In genomic region chr9:56924651-56925027, GRCm38 (mm10) we compare ENCODE assay signal across 1 mouse cellular context.
TF ChIP-seq lines count a peak whose summit lies in the region.

No protein-coding gene starts in this region.

TF ChIP-seq in MEL, 35 proteins besides CTCF, POLR2A, EP300 and RAD21 (continued from another document):
- TF ChIP-seq RCOR1 (IDR thresholded peaks at IDR 0.05; ENCODE audit: low read depth, low read length) (peak; percentile 27; the same call in 1 of the 2 replicates), GATA1 (IDR thresholded peaks at IDR 0.05; ENCODE audit: low read depth, low read length) (peak; percentile 66), MEF2A (IDR thresholded peaks at IDR 0.05; ENCODE audit: extremely low read depth, insufficient replicate concordance, low read depth, low read length, poor library complexity, severe bottlenecking) (no peak), SIN3A (IDR thresholded peaks at IDR 0.05; ENCODE audit: low read length) (peak; percentile 71), MXI1 (IDR thresholded peaks at IDR 0.05; ENCODE audit: low read depth, low read length) (peak; percentile 79; the same call in 1 of the 2 replicates), ETS1 (IDR thresholded peaks at IDR 0.05; ENCODE audit: low read depth, low read length) (peak; percentile 96), ZC3H11A (IDR thresholded peaks at IDR 0.05; ENCODE audit: low read depth, low read length) (no peak), MYB (IDR thresholded peaks at IDR 0.05; ENCODE audit: low read depth, low read length) (peak; percentile 52; the same call in 1 of the 2 replicates), HCFC1 (IDR thresholded peaks at IDR 0.05; ENCODE audit: low read depth, low read length) (peak; percentile 56; the same call in 1 of the 2 replicates), JUND (IDR thresholded peaks at IDR 0.05; ENCODE audit: low read depth, low read length) (peak; percentile 82), GABPA (IDR thresholded peaks at IDR 0.05; ENCODE audit: low read depth, low read length) (no peak), MAZ (IDR thresholded peaks at IDR 0.05; ENCODE audit: low read depth, low read length) (peak; percentile 47; the same call in 1 of the 2 replicates), MAX (IDR thresholded peaks at IDR 0.05; ENCODE audit: low read length) (peak; percentile 77), MYC (IDR thresholded peaks at IDR 0.05; ENCODE audit: low read depth, low read length) (peak; percentile 41; the same call in 1 of the 2 replicates)
